Mouse (Mus musculus): ENCODE results near the gene Ttc25.
"Not testable (repeated sequence)": the region's sequence is repeated elsewhere in the genome, so short reads cannot be mapped to it uniquely, and the experiment has no call there.

Gene Ttc25

DNA sequence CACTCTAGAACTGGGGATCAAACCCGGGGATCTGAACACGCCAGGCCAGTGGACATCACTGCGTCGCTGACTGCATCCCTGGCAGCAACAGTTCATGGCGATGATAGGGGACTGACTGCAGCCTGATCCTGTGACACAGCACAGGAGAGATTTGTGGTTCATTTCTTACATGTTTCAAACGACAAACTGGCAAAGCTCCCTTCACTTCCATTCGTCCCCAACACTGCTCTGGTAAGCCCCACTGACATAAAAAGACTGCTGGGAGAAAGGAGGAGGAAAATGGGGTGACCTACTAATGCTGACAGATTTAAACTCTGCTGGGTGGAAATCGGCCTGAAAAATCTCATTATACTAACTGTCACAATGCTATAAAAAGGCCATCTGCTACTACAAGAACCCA lies 58.4 kb downstream of the Ttc25 start:
- no peak for DNase-seq (ENCODE audit: extremely low spot score, low read depth, low spot score)

DNA sequence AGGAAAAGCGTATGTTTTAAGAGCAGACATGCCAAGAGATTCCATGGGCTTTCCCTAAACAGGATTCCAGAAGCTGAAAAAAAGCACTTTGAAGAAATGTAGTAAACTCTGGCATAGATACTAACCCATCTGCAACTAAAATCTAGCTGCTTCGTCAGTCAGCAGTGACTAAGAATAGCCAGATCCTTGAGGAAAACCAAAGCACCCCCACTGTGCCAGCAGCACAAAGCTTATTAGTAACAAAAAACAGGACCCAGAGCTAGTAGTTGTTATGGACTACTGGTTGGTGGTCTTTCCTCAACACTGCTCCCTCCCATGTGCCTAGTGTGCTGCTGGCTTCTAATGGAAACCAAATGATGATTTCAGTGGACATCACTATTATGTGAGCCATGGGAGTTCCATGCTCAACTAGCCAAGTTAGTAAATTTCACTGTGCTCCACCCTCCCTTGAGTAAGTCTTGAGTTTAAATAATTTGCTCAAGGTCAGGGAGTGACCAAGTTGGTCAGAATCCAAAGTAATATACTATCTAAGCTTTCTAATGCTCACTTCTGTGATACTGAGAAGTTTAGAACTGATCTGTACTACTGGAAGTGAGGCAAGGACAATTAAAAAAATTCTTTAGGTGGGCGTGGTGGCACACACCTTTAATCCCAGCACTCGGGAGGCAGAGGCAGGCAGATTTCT lies 59.1 kb downstream of the Ttc25 start:
- DNase-seq (ENCODE audit: extremely low spot score, low read depth, low spot score) = no peak

DNA sequence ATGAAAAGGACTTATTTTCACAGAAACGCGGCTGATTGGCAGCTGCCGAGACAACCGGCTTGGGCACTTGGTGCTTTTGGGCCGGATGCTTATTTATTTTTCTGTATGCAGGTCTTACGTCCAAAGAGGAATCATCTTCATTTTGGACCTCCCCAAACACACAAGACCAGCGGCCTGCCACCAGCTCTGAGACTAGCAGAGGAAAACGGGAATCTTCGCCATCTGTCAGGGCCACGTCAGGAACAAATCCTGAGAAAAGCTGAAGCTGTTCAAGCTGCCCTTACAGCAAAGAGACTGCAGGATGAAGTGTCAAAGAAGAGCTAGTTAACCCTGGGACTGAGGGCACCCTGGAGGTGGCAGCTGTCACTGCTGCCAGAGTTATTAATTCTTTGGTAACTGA lies 60.0 kb downstream of the Ttc25 start:
- DNase-seq (ENCODE audit: extremely low spot score, low read depth, low spot score) = no peak

DNA sequence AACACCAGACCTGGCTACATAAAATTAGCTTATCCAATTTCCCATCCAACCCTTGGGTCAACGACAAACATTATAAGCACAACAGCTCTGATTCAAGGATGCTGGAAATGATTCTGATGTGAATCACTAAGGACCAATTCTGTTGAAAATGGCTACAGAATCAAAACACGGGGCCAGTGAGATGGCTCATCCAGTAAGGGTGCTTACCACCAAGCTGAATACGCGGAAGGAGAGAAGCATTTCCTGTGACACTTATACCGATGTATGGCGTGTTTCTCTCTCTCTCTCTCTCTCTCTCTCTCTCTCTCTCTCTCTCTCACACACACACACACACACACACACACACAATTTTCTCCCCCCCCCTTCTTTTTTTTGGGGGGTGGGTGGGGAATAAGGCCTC lies 61.7 kb downstream of the Ttc25 start:
- DNase-seq (ENCODE audit: extremely low spot score, low read depth, low spot score) = no peak

DNA sequence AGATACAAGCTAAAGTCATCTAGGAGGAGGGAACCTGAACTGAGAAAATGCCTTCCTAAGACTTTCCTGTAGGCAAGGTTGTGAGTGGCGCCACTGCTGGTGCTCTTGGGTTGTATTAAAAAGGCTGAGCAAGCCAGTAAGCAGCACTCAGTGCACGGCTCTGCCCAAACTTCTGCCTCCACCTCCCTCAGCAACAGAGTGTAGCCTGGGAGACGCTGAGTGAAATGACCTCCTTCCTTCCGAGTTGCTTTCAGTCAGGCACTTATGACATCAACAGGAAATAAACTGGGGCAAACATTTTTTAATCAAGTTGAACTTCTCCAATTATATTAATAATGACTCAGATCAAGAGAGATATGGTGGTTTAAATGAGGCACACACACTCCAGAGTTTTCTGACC lies 63.4 kb downstream of the Ttc25 start:
- DNase-seq (ENCODE audit: extremely low spot score, low read depth, low spot score) = no peak

DNA sequence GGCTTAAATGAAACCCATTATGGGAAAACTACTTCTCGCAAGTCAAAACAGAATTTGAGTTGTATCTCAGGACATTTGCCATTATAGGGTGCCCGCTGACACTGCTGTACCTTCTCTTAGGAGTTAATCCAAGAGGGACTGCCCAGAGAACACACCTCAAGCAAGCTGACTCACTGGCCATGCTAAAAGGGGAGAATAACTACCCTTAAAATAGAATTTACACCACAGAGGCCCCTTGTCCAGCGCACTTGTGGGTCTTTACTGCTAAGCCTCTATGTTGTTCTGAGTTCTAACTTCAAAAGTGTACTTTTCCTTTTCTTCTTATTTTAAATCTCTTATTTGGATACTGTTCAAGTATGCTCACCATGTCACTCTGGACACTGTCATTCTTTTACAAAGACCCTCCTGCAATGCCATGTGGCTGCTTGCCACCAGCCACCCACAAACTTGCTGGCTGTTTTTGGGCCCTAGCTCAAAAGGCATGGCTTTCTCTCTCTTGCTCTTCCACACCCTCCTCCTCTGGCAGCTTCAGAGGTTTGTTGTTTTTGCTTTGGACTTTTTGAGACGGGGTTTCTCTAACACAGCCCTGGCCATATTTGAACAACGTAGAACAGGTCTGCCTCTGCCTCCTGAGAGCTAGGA lies 64.1 kb downstream of the Ttc25 start:
- DNase-seq (ENCODE audit: extremely low spot score, low read depth, low spot score) = no peak

DNA sequence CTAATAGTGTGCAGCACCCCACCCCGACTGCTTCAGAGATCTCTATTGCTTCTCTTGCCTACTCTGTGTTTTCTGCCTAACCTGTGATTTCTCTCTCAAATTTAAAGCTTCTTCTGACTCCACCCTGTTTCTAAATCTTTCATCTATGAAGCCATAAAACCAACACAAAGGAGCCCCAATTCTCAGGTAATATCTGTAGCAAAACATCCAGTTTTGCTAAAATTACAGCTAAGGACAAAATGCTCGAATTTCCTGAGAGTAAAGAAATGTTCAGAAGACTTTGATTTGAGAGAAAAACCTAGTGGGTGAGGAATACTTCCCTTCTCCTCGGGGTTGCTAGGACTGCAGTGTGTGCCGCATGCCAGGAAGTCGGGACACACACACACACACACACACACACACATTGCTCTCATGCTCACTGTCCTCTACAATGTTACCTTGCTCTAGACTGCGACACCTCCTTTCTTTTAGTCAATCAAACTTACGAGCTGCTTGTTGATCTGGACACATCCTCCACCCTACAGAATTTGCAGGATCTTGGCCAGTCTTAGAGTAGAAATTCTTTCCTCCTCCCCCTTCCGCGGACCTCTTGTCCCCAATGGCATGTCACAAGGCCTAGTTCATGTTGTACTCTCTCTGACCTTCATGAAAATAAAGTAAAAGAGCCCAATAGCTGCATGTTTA lies 64.7 kb downstream of the Ttc25 start:
- no peak for DNase-seq (ENCODE audit: extremely low spot score, low read depth, low spot score)

DNA sequence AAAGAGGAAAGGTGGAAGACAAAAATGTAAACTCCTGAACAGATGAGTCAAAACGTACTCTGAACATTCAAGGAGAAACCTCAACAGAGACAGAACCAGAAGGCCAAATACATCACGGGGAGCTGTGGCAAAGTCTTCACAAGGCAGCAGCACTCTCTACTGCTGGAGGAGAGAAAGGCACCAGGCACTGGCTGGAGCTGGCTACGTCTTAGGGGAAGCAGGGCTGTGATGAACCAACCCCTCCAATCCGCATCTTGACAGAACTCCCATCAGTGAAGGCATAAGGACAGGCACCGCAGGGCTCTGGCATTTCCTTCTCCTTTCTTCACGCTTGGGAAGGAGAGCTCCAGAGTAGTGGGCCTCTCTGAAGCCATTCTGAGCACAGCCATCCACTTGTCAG lies 66.2 kb downstream of the Ttc25 start:
- no peak for DNase-seq (ENCODE audit: extremely low spot score, low read depth, low spot score)

DNA sequence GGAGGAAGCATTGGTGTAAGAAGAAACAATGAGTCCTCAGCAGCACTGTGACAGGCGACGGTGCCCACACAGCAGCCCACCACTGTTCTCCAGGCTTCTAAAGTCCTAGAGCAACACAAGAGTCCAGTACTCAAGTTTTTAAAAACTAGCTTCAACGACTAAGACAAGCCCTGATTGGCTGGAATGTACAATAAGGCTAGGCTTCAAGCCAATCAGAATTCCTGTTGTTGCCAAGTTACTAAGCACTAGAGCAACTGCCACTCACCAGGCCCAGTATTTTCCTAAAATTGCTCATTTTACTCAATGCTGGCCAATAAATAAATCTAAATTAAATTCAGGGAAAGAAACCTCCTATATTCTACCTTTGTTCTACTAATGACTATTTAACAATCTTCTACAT lies 67.8 kb downstream of the Ttc25 start:
- no peak for DNase-seq (ENCODE audit: extremely low spot score, low read depth, low spot score)

DNA sequence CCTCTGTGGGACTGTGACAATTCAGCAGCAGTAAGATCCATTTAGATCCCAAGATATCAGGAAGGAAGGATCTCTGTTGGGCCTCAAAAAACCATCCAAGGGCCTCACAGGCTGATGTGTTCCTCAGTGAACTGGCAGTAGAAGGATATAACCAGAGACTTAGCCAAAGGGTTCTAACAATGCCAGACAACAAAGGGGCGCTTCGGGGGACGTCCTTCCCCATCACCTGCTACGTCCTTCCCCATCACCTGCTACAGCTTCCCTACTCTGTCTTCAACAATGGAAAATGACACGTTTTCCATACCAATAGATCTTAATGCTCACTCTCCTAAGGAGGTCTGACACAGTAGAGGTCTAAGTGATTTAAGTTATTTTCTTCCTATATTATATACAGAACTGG lies 70.9 kb downstream of the Ttc25 start:
- DNase-seq (ENCODE audit: extremely low spot score, low read depth, low spot score) = no peak

DNA sequence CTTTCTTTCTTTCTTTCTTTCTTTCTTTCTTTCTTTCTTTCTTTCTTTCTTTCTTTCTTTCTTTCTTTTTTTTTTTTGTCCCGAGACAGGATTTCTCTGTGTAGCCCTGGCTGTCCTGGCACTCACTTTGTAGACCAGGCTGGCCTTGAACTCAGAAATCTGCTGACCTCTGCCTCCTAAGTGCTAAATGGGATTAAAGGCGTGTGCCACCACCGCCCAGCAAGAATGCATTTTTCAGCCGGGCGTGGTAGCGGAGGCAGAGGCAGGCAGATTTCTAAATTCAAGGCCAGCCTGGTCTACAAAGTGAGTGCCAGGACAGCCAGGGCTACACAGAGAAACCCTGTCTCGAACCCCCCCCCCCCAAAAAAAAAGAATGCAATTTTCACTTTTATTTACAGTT lies 71.4 kb downstream of the Ttc25 start:
- not testable (repeated sequence) for DNase-seq (ENCODE audit: extremely low spot score, low read depth, low spot score)

DNA sequence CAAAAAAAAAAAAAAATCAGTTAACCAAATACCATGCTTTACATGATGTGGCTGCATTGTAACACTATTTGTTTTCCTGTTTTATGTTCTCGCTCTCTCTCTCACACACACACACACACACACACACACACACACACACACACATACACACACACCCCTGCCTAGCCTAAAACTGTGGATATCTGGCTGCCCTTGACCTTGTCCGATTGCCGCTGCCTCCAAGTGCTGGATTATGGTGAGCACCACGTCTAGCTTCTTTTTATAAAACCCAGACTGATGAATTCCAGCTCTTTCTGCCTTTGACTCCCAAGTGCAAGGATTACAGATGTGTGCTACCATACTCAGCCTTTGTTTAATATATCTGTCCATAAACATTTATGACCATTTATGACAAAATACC lies 72.1 kb downstream of the Ttc25 start:
- DNase-seq (ENCODE audit: extremely low spot score, low read depth, low spot score) = no peak

DNA sequence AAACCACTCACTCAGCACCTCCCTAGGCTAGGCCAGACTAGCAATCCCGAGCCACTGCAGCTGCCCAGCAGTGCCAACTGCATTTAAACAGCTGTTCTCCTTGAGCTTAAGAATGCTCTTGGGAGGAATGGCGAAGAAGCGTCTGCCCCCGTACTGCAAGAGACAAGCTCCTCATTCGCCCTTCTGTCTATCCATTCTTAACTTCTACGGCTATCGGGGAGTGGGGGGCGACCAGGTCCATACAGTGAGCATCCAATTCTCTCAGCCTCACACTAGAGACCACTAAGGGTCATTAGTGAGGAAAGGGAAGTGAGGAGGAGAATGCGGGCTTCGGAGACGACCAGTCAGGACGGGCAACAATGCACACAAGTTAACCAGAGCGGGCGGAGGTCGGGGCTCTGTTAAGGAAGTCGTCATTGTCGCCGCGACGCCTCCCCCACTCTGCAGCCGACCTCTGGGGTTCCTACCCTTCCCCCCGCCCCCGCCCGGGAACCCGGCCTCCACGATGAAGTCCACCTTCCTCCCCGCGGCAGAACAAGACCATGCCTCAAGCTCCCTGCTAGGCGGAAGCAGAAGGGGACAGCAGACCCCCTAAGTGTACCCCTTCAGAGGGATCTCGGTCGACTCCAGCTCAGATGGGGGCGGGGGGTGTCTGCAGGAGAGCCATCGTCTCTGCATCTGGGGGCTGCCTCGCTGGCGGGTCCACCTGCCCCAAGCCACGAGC lies 73.5 kb downstream of the Ttc25 start, which contains the start of gene Nkiras2:
Nkiras2 (plus strand) TSS at position 484 of the 724 bp plus-strand sequence.
- no peak for DNase-seq (ENCODE audit: extremely low spot score, low read depth, low spot score)

DNA sequence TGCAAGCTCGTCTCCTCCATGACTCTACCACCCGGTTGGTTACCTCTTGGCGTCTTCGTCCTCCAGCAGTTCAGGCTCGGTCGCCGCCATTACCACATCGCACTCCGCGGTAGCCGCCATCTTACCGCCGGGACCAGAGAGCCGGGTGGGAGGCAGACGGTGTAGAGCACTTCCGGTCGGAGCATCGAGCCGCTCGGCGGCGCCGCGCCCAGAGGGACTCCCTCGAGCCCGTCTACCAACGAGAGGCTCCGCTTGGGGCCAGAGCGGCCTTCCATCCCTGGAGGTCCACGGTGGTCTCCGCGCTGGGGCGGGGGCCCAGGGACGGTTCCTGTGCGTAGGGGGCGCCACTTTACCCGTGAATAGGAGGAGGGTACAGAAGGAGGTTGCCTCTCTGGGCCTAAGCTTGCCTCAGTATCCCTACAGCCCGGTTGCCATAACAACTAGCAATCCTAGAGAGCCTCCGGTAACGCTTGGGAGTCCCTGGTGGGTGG lies 74.1 kb downstream of the Ttc25 start:
- peak; percentile 87 for DNase-seq (ENCODE audit: extremely low spot score, low read depth, low spot score)

DNA sequence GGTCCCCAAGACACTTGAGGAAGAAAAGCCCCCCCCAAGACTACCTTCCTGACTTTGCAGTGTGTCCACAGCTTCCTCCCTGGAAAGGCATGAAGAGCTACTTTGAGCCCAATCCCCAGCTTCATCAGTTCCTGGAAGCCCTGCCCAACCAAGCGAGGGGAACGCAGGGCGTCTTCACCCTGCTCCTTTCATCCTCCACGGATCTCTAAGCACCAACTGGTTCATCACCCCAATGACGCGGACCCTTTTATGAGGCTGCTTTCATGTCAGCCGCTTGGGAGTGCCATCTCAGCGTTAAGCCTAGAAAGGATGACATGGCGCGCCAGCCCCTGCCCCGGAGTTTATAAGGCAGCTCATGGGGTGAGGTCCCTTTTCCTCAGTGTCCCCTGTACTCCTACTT lies 74.6 kb downstream of the Ttc25 start, which contains the start of gene Dnajc7:
Dnajc7 (minus strand) TSS at position 187 of the 400 bp plus-strand sequence.
- no peak for DNase-seq (ENCODE audit: extremely low spot score, low read depth, low spot score)

All from hindlimb bud, embryonic 11.5 days (tissue).